Mouse (Mus musculus): Measurements from ENCODE around the gene Serinc5.

DNA sequence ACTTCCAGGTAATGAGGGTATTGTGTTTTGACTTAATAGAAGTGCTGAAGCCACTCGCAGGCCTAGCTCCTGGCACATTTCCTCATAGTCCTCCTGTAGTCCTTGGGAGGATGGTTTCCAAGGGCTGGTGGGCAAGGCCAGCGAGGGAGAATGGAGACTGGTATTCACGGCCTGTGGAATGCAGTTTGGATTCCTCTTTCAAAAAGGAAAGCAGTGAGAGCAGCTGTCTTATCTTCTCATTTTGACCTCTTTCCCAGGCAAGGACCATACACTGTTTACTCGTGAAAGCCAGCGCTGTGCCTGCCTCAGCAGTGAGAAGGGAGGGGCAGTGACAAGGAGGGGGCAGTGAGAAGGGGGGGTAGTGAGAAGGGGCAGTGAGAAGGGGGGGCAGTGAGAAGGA, 42.4 kb downstream of the Serinc5 start:
- TF ChIP-seq EP300 (IDR thresholded peaks at IDR 0.05; ENCODE audit: low read depth) (no peak), CTCF (IDR thresholded peaks at IDR 0.05; ENCODE audit: low read depth) (no peak)

Data from liver, postnatal 0 days (tissue).